Mouse (Mus musculus) olfactory bulb, adult 2 months (tissue): Measurements from ENCODE around the gene Lsamp.
"Not testable (repeated sequence)": the region's sequence is repeated elsewhere in the genome, so short reads cannot be mapped to it uniquely, and the experiment has no call there.

Experiments used
- CTCF ChIP-seq: fragments of 200-500 bp; IDR thresholded peaks from 2 replicates; pipeline ENCODE4 v1.5.1; 2012; ENCODE audit warnings: low read depth, mild to moderate bottlenecking, low read length, moderate library complexity; ENCODE audit not compliant: insufficient read depth
- POLR2A ChIP-seq: fragments of 200-500 bp; IDR thresholded peaks from 2 replicates; pipeline ENCODE4 v1.6.1; 2012; ENCODE audit warnings: mild to moderate bottlenecking, low read depth, low read length, moderate library complexity; ENCODE audit not compliant: insufficient read depth

- TF ChIP-seq POLR2A, CTCF: not testable (repeated sequence)
These were observed 632.5 kb downstream of the Lsamp start for GRCm38 (mm10) chr16:40616697-40617096.
